Mouse (Mus musculus): Measurements from ENCODE around the gene Ntan1. TPM values are rescaled to one million over a fixed set of nuclear protein-coding genes. Genes with fewer than 3 reads are reported as not detected.
"Not testable (repeated sequence)": the region's sequence is repeated elsewhere in the genome, so short reads cannot be mapped to it uniquely, and the experiment has no call there.

Gene Ntan1
- 10 to 100 TPM; 76.0 to 87.1 TPM for total RNA-seq (2021)
- long read RNA-seq, transcript Ntan1-205 (9 exons, 1,014 nt), result major isoform, 9 of 53 reads
- long read RNA-seq, partial matches to known transcripts, result 2 of 53 reads
- long read RNA-seq, other reads (novel, unspliced or antisense), result 40 of 53 reads

DNA sequence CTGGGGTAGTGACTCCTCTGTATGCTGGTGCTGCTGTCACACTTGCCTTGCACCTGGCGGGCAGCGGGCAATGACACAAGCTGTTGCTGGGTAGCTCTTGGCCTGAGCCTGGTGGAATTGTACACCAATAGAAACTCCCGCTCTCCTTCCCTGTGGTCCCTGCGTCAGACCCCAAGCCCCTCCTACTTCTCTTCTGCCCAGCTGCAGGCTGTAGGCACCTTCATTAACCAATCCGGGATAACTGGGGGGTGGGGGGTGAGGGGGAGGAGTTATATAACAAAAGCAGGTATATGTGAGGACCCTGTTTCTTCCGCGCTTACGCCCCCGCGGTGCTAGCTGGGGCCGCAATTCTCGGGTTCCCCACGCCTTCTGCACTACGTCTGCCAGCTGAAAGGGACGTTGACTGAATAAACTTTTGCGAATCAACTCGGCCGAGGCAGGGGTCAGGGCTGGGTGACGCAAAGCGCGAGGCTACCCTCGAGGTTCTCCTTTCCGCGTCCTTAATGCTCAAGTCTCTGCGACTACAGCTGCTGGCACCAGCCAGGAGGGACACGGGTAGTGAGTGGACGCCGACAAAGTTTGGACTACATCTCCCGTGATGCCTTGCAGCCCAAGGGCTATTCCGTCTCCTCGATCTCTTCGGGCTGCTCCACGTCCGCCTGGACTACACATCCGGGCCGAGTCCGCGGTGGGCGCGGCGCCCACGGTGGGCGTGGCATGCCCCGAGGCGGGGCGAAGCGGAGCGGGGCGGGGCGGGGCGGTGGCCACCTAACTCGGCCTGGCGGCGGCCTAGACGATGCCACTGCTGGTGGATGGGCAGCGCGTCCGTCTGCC, at the start of gene Ntan1:
Ntan1 (plus strand) TSS at position 286 of the 834 bp plus-strand sequence.
- DNase-seq (ENCODE audit: low spot score in 2 of 2), result peak; percentile 94 to 97

DNA sequence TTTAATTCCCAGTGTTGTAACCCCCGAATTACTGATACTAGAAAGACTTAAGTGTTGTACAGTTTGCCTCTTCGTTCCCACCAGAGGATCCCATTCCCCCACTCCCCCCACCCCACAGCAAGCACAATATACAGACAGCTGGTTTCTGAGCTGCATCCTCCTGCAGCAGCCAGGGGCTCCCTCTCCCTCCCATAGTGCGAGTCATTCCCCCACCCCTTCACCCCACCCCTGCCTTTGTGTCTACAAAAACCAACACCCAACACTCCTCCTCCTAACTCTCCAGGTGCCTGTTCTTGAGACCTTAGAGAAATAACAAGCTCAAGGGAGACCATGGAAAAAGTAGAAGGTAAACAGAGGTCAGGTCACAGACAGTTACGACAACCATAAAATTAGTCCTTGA, 47.0 kb upstream of the Ntan1 start:
- DNase-seq (ENCODE audit: low spot score in 2 of 2), result not testable (repeated sequence)

DNA sequence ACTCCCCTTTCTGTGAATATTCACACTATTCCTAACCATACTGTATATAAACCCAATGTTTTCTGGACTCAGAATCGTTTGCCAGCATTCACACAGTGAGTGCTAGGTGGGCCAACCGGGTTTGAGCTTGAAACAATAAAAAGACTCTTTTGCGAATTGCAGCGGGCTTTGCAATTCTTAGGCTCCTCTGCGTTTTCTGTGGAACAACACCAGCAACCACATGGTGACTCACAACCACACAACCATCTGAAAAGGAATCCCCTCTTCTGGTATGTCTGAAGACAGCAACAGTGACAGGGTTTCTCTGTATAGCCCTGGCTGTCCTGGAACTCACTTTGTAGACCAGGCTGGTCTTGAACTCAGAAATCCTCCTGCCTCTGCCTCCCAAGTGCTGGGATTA, 46.6 kb upstream of the Ntan1 start:
- DNase-seq (ENCODE audit: low spot score in 2 of 2), result not testable (repeated sequence)

GRCm38 (mm10) chr16:13774011-13774410, 44.6 kb upstream of the Ntan1 start:
- not testable (repeated sequence) for DNase-seq (ENCODE audit: low spot score in 2 of 2)

GRCm38 (mm10) chr16:13774651-13775050, 44.0 kb upstream of the Ntan1 start:
- not testable (repeated sequence) for DNase-seq (ENCODE audit: low spot score in 2 of 2)

- peak; percentile 88 to 93 for DNase-seq (ENCODE audit: low spot score in 2 of 2)
Observed at GRCm38 (mm10) chr16:13780353-13781036, 38.1 kb upstream of the Ntan1 start, which contains the start of gene Rrn3. TSS of gene Rrn3 (plus strand) at chr16:13780708.

- DNase-seq (ENCODE audit: low spot score in 2 of 2), result no peak
Observed at GRCm38 (mm10) chr16:13781216-13781615, 37.4 kb upstream of the Ntan1 start.

GRCm38 (mm10) chr16:13785932-13786331, 32.7 kb upstream of the Ntan1 start:
- no peak for DNase-seq (ENCODE audit: low spot score in 2 of 2)

GRCm38 (mm10) chr16:13793441-13793840, 25.2 kb upstream of the Ntan1 start:
- DNase-seq (ENCODE audit: low spot score in 2 of 2), result not testable (repeated sequence)

DNA sequence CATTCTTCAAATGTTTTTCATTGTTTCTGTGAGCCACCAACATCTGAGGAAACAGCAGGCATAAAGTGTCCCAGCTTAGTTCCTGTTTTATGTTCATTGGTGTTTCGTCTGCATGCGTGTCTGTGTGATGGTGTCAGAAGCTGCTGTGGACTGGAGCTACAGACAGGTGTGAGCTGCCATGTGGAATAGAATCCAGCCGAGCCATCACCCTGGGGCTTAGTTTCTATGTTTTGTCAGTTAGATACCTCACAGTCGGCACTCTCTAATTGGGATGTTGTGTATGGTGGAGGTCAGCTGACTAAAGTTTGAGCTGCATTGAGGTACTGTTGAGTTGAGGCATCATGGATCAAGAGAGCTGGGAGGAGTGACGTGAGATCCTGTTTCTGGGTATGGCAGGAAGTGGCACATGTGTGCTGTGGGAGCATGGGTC, 21.9 kb upstream of the Ntan1 start:
- no peak for DNase-seq (ENCODE audit: low spot score in 2 of 2)

DNA sequence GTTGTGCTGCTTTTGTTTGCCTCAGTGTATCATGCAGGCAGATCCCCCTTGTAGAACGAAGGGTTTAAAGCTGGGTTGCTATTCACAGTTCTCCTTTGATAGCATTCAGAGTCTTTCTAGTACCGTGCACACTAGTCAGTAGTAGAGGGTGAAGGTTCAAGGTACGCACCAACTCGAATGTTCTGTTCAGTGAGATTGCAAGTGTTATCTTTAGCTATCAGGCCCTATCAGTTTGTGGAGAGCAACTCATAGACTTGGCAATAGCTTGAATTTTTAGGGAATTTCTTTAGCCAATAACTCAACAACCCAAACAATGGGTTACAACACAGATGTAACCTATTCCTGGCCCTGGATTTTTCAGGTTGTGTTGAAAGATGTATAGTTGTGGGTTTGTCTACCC, 17.4 kb upstream of the Ntan1 start:
- no peak for DNase-seq (ENCODE audit: low spot score in 2 of 2)

GRCm38 (mm10) chr16:13804666-13805065, 14.0 kb upstream of the Ntan1 start:
- DNase-seq (ENCODE audit: low spot score in 2 of 2), result peak in 1 of 2 experiments; percentile 42

DNA sequence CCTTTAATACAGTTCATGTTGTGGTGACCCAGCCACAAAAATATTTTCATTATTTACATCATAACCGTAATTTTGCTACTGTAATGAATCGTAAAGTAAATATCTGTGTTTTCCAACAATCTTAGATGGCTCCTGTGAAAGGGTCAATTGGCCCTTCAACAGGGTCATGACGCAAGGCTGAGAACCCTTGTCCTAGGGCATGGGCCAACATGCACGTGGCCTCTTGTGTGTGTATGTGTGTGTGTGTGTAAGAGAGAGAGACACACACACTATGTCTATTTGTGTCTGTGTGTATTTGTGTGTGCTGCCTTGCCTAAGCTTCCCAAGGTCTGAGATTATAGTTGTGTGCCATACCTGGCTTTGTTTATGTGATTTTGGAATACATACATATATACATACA, 11.0 kb upstream of the Ntan1 start:
- DNase-seq (ENCODE audit: low spot score in 2 of 2), result no peak

GRCm38 (mm10) chr16:13808410-13808809, 10.2 kb upstream of the Ntan1 start:
- no peak for DNase-seq (ENCODE audit: low spot score in 2 of 2)

GRCm38 (mm10) chr16:13812152-13812551, 6.5 kb upstream of the Ntan1 start:
- DNase-seq (ENCODE audit: low spot score in 2 of 2), result no peak

DNA sequence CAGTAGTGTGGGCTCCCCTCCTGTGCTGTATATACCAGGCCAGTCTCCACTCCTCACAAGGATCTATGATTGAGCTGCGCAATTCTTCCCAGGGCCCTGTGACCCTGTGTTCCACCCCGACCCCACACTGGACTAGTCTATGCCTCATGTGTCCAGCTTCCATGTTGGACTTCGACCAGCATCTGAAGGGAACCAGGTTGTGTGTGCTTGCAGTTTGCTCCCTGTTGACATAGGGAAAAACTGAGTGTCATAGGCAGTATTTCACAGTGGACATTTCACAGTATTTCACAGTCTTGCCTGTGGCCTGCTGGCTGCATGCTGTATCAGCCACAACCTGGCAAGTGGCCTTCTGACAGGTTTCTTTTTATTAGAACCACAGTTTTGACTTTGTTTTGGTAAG, 5.4 kb upstream of the Ntan1 start:
- DNase-seq (ENCODE audit: low spot score in 2 of 2), result no peak

DNA sequence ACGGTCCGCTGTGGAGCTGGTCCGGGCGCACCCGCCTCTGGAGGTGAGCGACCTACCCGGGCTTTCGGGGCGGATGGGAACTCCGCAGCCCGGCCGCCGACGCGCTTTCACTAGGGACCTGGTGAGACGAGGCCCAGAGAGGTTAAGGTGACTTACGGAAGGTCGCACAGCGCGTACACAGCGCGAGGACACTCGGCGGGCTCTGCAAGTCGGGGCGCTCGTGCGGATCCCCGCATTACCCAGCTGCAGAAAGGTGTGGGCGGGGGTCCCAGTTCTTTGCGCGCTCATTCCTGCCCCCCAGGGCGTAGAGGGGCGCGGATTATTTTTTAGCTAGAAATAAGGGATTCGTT, 724 bp downstream of the Ntan1 start:
- no peak for DNase-seq (ENCODE audit: low spot score in 2 of 2)

DNA sequence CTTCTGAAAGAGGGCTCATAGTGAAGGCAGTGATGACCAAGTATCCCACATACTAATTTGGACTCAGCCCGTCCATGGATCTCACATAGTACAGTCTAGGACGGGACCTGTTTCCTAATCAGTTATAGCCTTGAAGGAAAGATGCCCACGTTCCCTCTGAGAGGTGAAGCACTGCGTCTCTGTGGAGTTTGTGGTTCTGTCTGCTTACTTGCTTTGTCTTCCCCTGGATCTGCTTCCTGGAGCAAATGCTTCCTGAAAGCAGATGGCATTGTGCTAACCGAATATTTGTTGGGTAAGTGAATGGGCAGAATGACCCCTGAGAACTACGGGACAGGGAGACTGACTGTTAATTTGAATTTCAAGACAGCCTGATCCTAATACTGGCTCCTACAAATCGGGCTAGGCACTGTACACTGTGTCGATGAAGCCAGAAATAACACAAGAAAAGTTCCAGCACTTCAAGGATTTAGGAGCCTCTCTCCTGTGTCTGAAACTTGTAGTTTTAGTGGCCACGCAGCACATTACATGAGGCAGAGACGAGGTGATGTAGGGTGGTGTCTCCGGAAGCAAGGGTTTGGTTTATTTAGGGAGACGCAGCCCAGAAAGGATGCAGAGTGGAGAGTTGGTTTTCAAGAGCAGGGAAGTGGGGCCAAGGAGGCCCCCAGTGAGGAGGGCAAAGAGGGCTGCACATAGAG, 1.3 kb downstream of the Ntan1 start:
- no peak for DNase-seq (ENCODE audit: low spot score in 2 of 2)

DNA sequence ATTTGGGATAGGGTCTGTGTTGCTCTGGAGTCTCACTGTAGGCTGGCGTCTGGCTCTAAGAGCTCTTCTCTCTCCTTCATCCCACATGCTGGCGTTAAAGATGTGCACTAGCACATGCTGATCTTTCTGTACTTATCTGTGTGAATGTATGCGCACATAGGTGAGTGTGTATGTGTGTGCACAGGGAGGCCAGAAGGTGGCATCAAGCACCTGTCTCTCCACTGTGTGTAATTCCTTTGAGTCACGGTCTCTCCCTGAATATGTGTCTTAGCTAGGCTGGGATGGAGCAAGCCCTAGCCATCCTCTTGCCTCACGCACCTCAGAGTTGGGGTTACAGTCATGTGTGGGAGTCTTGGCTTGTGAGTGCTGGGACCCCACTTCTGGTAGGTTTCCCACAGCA, 2.1 kb downstream of the Ntan1 start:
- DNase-seq (ENCODE audit: low spot score in 2 of 2), result no peak

GRCm38 (mm10) chr16:13825781-13826490, 7.3 kb downstream of the Ntan1 start:
- no peak for DNase-seq (ENCODE audit: low spot score in 2 of 2)

DNA sequence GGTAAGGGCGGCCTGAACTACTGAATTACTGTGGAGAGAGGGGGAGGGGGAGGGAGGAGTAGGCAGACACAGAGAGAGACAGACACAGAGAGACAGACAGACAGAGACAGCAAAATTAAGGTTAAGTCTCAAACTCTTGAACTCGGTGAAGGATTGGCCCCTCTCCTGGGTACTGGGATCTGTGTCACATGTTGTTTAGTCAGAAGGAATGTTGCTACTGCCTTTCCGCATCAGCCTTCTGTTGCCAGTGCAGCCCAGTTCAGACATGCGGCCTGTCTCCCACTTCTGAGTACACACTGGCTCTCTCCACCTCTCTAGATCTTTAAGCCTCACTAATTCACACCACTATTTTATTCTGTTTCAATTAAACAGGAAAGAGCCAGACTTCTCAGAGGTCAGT, 7.9 kb downstream of the Ntan1 start:
- no peak for DNase-seq (ENCODE audit: low spot score in 2 of 2)

All from layer of hippocampus, adult 18-20 months (tissue).